In genomic region chr16:97921961-97922778, GRCm38 (mm10) we compare ENCODE assay signal across 8 mouse cellular contexts. TPM values are rescaled to one million over a fixed set of nuclear protein-coding genes. Genes with fewer than 3 reads are reported as not detected.
DNase-seq lines count a peak whose midpoint lies in the region; ATAC-seq lines count a peak whose summit lies in the region.

No protein-coding gene starts in this region.

- H3K27ac ChIP-seq in heart, embryonic 14.5 days (replicated peaks in 1 of 2; ENCODE audit: control insufficient read depth in 1 of 2, insufficient read depth in 1 of 2, low read depth in 2 of 2, low read length in 2 of 2) = peak overlapping the region; percentile 83
- peak overlapping the region; percentile 68 for H3K27ac ChIP-seq in liver, embryonic 12.5 days

- DNase-seq in CD8-positive naive resting alpha-beta T cell, adult 2 months (ENCODE audit: low read depth in 2 of 2, low spot score in 2 of 2) = peak; percentile 48 to 53
- peak; percentile 21 for DNase-seq in c-Kit-negative CD71-positive TER-119-positive erythroid progenitor cells, embryonic 14.5 days (ENCODE audit: low read depth, low spot score)
- DNase-seq in fibroblast of lung, adult 2 months (ENCODE audit: low read depth) = peak; percentile 44
- DNase-seq in kidney, postnatal 14 days = peak; percentile 93
- peak; percentile 76 for DNase-seq in naive thymus-derived CD4-positive, alpha-beta T cell, adult 2 months (ENCODE audit: low read depth)
- peak; percentile 73 for DNase-seq in splenic B cell, adult 2 months (ENCODE audit: low read depth, low spot score)

- WGBS in heart, embryonic 14.5 days = under 1% methylated on average over 74 of the region's 75 CpGs
- under 1% methylated on average over 74 of the region's 75 CpGs for WGBS in liver, embryonic 12.5 days (ENCODE audit: insufficient replicate concordance)

- peak overlapping the region; percentile 80 to 84 for H3K4me3 ChIP-seq in heart, embryonic 14.5 days (ENCODE audit: control insufficient read depth in 1 of 2, insufficient read depth in 1 of 2, low read depth in 1 of 2, low read length in 2 of 2)
- H3K4me3 ChIP-seq in liver, embryonic 12.5 days = peak overlapping the region; percentile 78

- H3K9me3 ChIP-seq in heart, embryonic 14.5 days (ENCODE audit: control insufficient read depth, low read length) = no peaks in the 10 kb centered on the region
- no peaks in the 10 kb centered on the region for H3K9me3 ChIP-seq in liver, embryonic 12.5 days (replicated peaks)

- peak; percentile 87 for ATAC-seq in heart, embryonic 14.5 days (ENCODE audit: insufficient number of reproducible peaks, insufficient read depth, low FRiP score, low read depth)
- peak; percentile 91 for ATAC-seq in liver, embryonic 12.5 days

- H3K4me1 ChIP-seq in heart, embryonic 14.5 days (ENCODE audit: control insufficient read depth in 2 of 2, insufficient read depth in 2 of 2, low read length in 2 of 2) = peaks cover 4 to 30% of the 10 kb centered on the region in 2 experiments
- H3K4me1 ChIP-seq in liver, embryonic 12.5 days = peaks cover 46% of the 10 kb centered on the region

- H3K4me2 ChIP-seq in heart, embryonic 14.5 days (ENCODE audit: low read length) = peak overlapping the region; percentile 79
- peak overlapping the region; percentile 97 for H3K4me2 ChIP-seq in liver, embryonic 12.5 days

- H3K27me3 ChIP-seq in heart, embryonic 14.5 days (ENCODE audit: control insufficient read depth, insufficient read depth, low read length) = no peaks in the 10 kb centered on the region
- H3K27me3 ChIP-seq in liver, embryonic 12.5 days (replicated peaks) = 0 out of 2 replicates have a peak, but pooled peaks cover 8% of the 10 kb centered on the region
- H3K27me3 ChIP-seq in splenic B cell, adult 2 months (ENCODE audit: control insufficient read depth, insufficient read depth, low read length, poor library complexity, severe bottlenecking) = no peaks in the 10 kb centered on the region

- H3K36me3 ChIP-seq in heart, embryonic 14.5 days (ENCODE audit: control insufficient read depth, insufficient read depth, low read length) = peaks cover 5% of the 10 kb centered on the region; the same call in 1 of the 2 replicates
- no peaks in the 10 kb centered on the region for H3K36me3 ChIP-seq in liver, embryonic 12.5 days
- no peaks in the 10 kb centered on the region for H3K36me3 ChIP-seq in splenic B cell, adult 2 months (ENCODE audit: control insufficient read depth, insufficient read depth, low read length, poor library complexity, severe bottlenecking)

- H3K9ac ChIP-seq in heart, embryonic 14.5 days (ENCODE audit: low read length) = peak overlapping the region; percentile 81
- peak overlapping the region; percentile 82 for H3K9ac ChIP-seq in liver, embryonic 12.5 days

RNA-seq across cellular contexts. Expression of gene C2cd2, which starts 40.2 kb away (rescaled TPM):
- polyA plus RNA-seq in heart, embryonic 14.5 days (2014; fragmentation: Nextera tagmentation; extraction: Ambion mirVana) = 16.4 and 18.9 TPM in 2 replicates
- polyA plus RNA-seq in liver, embryonic 12.5 days (2016; fragmentation: Nextera tagmentation; extraction: Ambion mirVana) = 8.8 and 10.0 TPM in 2 replicates

RNA-seq across cellular contexts. Expression of gene Zbtb21, which starts 40.3 kb away (rescaled TPM):
- polyA plus RNA-seq in heart, embryonic 14.5 days (2014; fragmentation: Nextera tagmentation; extraction: Ambion mirVana) = 8.4 and 8.7 TPM in 2 replicates
- 5.0 and 5.1 TPM in 2 replicates for polyA plus RNA-seq in liver, embryonic 12.5 days (2016; fragmentation: Nextera tagmentation; extraction: Ambion mirVana)

Comparison
In these comparisons a context has a peak if more than half of its experiments do, and no peak if none do; other contexts are left out.
1. Peak in every context shown above with its lines: DNase-seq, ATAC-seq, H3K4me3 ChIP-seq and H3K27ac ChIP-seq.
2. DNase-seq: peak in every context shown above with its lines; median percentile 93 in kidney, postnatal 14 days; 76 in naive thymus-derived CD4-positive, alpha-beta T cell, adult 2 months; 73 in splenic B cell, adult 2 months; 50 in CD8-positive naive resting alpha-beta T cell, adult 2 months; 44 in fibroblast of lung, adult 2 months; 21 in c-Kit-negative CD71-positive TER-119-positive erythroid progenitor cells, embryonic 14.5 days.